Mouse (Mus musculus): ENCODE data around the gene Hibch.
"Not testable (repeated sequence)": the region's sequence is repeated elsewhere in the genome, so short reads cannot be mapped to it uniquely, and the experiment has no call there.

The Hibch gene

GRCm38 (mm10) chr1:52909783-52910182 is 65.1 kb downstream of the Hibch start:
- DNase-seq, result no peak

GRCm38 (mm10) chr1:52916655-52917054 is 71.9 kb downstream of the Hibch start:
- DNase-seq, result no peak

- DNase-seq, result not testable (repeated sequence)
These were observed 74.2 kb downstream of the Hibch start for GRCm38 (mm10) chr1:52918897-52919296.

GRCm38 (mm10) chr1:52924482-52924881 is 79.8 kb downstream of the Hibch start:
- not testable (repeated sequence) for DNase-seq

- DNase-seq, result no peak
These were observed 89.8 kb downstream of the Hibch start for GRCm38 (mm10) chr1:52934494-52934893.

- DNase-seq, result no peak
These were observed 94.3 kb downstream of the Hibch start for GRCm38 (mm10) chr1:52939021-52939420.

GRCm38 (mm10) chr1:52947895-52948294 is 103.2 kb downstream of the Hibch start:
- DNase-seq, result peak; percentile 56

GRCm38 (mm10) chr1:52951146-52951868 is 106.6 kb downstream of the Hibch start:
- DNase-seq, result peak; percentile 34

GRCm38 (mm10) chr1:52952143-52952542 is 107.4 kb downstream of the Hibch start:
- peak; percentile 42 for DNase-seq

GRCm38 (mm10) chr1:52952551-52953397 is 108.0 kb downstream of the Hibch start:
- peak; percentile 84 for DNase-seq

- DNase-seq, result no peak
These were observed 108.8 kb downstream of the Hibch start for GRCm38 (mm10) chr1:52953548-52953947.

- DNase-seq, result no peak
These were observed 109.7 kb downstream of the Hibch start for GRCm38 (mm10) chr1:52954456-52954855.

GRCm38 (mm10) chr1:52955102-52955501 is 110.4 kb downstream of the Hibch start:
- peak; percentile 39 for DNase-seq

- no peak for DNase-seq
These were observed 112.0 kb downstream of the Hibch start for GRCm38 (mm10) chr1:52956746-52957145.

GRCm38 (mm10) chr1:52960191-52960590 is 115.5 kb downstream of the Hibch start:
- no peak for DNase-seq

GRCm38 (mm10) chr1:52963097-52963496 is 118.4 kb downstream of the Hibch start:
- no peak for DNase-seq

GRCm38 (mm10) chr1:52964581-52964980 is 119.9 kb downstream of the Hibch start:
- DNase-seq, result no peak

Data from cerebellum, adult 11-12 months (tissue).